Mouse (Mus musculus) embryonic facial prominence, embryonic 14.5 days (tissue): ENCODE results near the gene Agbl2. TPM values are rescaled to one million over a fixed set of nuclear protein-coding genes. Genes with fewer than 3 reads are reported as not detected.

Experiments used
- ATAC-seq: fragments of 200-750 bp; cut with Nextera tagmentation; 2 replicates; pipeline ENCODE4 v1.8.0; 2017; ENCODE audit warnings: low read depth, moderate number of reproducible peaks, moderate TSS enrichment
- DNase-seq: peaks from one replicate; pipeline ENCODE4 v3.0.0-alpha.2; 2015; ENCODE audit warnings: low spot score
- H3K27ac ChIP-seq: fragments of 300-500 bp; sonication (generic); replicated peaks from 2 replicates; pipeline ENCODE4 v1.5.1; 2014; ENCODE audit warnings: low read depth, mild to moderate bottlenecking, low read length, moderate library complexity
- H3K27me3 ChIP-seq: fragments of 300-500 bp; sonication (generic); replicated peaks from 2 replicates; pipeline ENCODE4 v1.6.1; 2014; ENCODE audit warnings: low read length; ENCODE audit not compliant: control insufficient read depth, insufficient read depth
- H3K36me3 ChIP-seq: fragments of 300-500 bp; sonication (generic); 2 replicates; pipeline ENCODE4 v1.6.1; 2014; ENCODE audit warnings: low read length, mixed read lengths; ENCODE audit not compliant: control insufficient read depth, insufficient read depth
- H3K4me1 ChIP-seq: fragments of 300-500 bp; sonication (generic); 2 replicates; pipeline ENCODE4 v1.6.1; 2014; ENCODE audit warnings: antibody characterized with exemption, low read length; ENCODE audit not compliant: control insufficient read depth, insufficient read depth
- H3K4me2 ChIP-seq: fragments of 300-500 bp; sonication (generic); 2 replicates; pipeline ENCODE4 v1.6.1; 2014; ENCODE audit warnings: low read depth, mild to moderate bottlenecking, low read length, moderate library complexity, mixed read lengths
- H3K4me3 ChIP-seq: fragments of 300-500 bp; sonication (generic); 2 replicates; pipeline ENCODE4 v1.5.1; 2014; ENCODE audit warnings: low read depth, mild to moderate bottlenecking, low read length
- H3K9ac ChIP-seq: fragments of 300-500 bp; sonication (generic); 2 replicates; pipeline ENCODE4 v1.6.1; 2014; ENCODE audit warnings: low read depth, mild to moderate bottlenecking, low read length, moderate library complexity, mixed read lengths
- H3K9me3 ChIP-seq: fragments of 300-500 bp; sonication (generic); 2 replicates; pipeline ENCODE4 v1.6.1; 2016; ENCODE audit warnings: low read length; ENCODE audit not compliant: control insufficient read depth
- WGBS: fragments of 180-500 bp; shearing (Covaris S2); extraction: QIAGEN DNeasy Blood & Tissue Kit; methylation state at CpG from one replicate; pipeline ENCODE4 v1.1.7; 2014; 5-methylcytosine and 5-hydroxymethylcytosine counted together
- polyA plus RNA-seq: library from polyadenylated mRNA; unstranded; fragments of >200 nt; fragmentation: Nextera tagmentation; extraction: Ambion mirVana; gene quantifications from 2 replicates; pipeline ENCODE4 v1.2.1, GENCODE M21; 2014

Agbl2 gene
- 1.7 and 2.8 TPM in 2 replicates for polyA plus RNA-seq

DNA sequence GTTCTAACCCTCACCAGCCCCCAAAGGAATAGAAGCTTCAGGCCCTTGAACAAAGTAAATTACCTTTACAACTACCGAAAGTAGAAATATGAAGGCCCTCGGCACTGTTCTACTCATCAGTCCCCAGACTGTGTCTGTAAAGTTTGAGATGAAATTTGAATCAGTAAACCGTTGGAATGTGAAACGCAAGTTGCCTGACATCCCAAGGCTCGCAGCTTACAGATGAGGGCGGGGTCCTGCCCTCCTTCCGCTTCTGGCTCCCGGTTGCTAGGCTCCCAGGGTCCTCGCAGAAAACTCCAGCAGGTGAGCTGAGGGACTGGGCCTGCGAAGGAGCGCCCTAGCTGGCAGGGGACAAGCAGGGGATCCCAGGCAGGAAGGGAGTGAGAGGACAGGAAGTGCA lies at the start of gene Agbl2:
TSS of gene Agbl2 (plus strand) at position 270 of the 400 bp plus-strand sequence.
- peaks cover 36% of the 10 kb centered on the region for H3K36me3 ChIP-seq
- WGBS: under 1% methylated on average over 11 of the region's 11 CpGs
- no peak within 1 kb of the TSS for H3K27ac ChIP-seq
- peak within 1 kb of the TSS; percentile 49 for H3K4me3 ChIP-seq
- DNase-seq: peak; percentile 69
- H3K9me3 ChIP-seq: no peaks in the 10 kb centered on the region
- peaks cover 11% of the 10 kb centered on the region for H3K4me1 ChIP-seq
- H3K4me2 ChIP-seq: peak within 1 kb of the TSS; percentile 91
- peak within 1 kb of the TSS; percentile 60 for H3K9ac ChIP-seq
- ATAC-seq: peak; percentile 90
- peaks cover 7% of the 10 kb centered on the region; the same call in 1 of the 2 replicates for H3K27me3 ChIP-seq

DNA sequence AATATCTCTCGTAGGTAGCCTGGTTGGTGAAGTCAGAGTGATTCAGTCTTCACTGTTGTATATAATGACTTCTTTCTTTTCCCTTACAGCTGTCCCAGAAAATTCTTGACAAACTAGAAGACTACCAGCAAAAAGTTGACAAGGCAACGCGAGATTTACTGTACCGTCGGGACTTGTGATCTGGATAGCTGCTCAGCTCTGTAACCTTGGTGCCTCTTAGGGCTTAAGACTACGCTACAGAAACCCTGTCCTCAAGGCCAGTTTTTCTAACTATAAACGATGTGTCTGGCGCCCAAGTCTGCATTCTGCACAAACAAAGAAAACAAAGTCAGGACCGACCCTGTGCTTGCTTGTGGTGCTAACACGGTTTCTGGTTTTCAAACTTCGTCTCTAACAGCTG lies 47.2 kb upstream of the Agbl2 start:
- Histone ChIP-seq H3K9ac (no peak overlapping the region), H3K27me3 (no peaks in the 10 kb centered on the region), H3K4me3 (no peak overlapping the region), H3K4me1 (no peaks in the 10 kb centered on the region), H3K9me3 (no peaks in the 10 kb centered on the region), H3K27ac (no peak overlapping the region), H3K36me3 (peaks cover 74% of the 10 kb centered on the region), H3K4me2 (no peak overlapping the region)
- ATAC-seq (no peak), DNase-seq (no peak)
- 92% methylated on average over 11 of the region's 11 CpGs for WGBS

DNA sequence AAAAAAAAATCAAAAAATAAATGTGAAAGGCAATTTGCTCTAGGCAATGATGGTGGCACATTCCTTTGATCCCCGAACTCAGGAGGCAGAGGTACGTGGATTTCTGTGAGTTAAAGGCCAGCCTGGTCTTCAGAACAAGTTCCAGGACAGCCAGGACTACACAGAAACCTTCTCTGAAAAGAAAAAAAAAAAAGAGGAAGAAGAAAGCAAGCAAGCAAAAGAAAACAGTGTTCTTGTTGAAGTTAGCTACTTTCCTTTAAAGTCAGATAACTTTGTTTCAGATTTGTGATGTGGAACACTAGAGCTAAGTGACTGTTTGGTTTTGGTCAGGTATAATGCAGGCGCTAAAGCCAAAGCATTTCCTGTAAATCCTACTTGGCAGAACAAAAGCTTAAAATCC lies 43.7 kb upstream of the Agbl2 start:
- Histone ChIP-seq H3K9ac (no peak overlapping the region), H3K4me2 (no peak overlapping the region), H3K4me3 (no peak overlapping the region), H3K4me1 (no peaks in the 10 kb centered on the region), H3K9me3 (no peaks in the 10 kb centered on the region), H3K36me3 (peaks cover 41% of the 10 kb centered on the region), H3K27me3 (no peaks in the 10 kb centered on the region), H3K27ac (no peak overlapping the region)
- DNase-seq (no peak), ATAC-seq (no peak)
- WGBS: 88% methylated on average over 3 of the region's 3 CpGs

DNA sequence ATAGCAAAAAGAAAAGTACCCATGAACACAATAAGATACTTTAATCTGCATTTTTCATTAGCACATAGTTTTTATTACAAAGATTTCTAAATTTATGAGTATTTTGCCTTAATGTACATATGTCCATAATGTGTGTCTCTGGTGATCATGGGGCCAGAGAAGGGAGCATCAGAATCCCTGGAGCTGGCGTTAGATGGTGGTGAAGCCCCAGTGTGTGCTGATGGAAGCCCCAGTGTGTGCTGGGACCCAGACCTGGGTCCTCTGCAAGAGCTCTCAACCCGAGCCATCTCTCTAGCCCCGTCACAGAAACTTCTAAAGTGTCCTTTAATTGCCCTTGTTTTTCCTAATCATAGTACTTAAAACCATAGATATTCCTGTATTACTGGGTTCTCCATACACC lies 43.2 kb upstream of the Agbl2 start:
- no peak for ATAC-seq
- 75% methylated on average over 3 of the region's 3 CpGs for WGBS

DNA sequence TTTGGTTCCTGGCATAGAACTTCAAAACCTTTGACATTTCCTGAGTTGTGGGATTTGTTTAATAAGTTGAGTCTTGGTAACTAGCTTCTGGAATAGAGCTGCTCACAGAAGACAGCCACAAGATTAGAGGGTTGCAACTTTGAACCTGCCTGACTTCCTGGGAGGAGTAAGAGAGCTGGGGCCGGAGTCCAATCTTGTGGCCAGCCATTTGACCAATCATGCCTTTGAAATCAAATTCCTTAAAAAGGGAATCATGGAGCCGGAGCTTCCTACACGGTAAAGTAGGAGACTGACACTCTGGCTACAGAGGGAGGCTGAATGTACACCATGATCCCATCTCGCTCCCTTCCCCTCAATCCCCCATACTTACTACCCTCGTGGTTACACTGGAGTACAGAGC lies 42.6 kb upstream of the Agbl2 start:
- WGBS: 76% methylated on average over 5 of the region's 5 CpGs
- no peak for ATAC-seq

More for the DNA sequence above, 43.2 kb upstream of the Agbl2 start:
- H3K4me1 ChIP-seq: no peaks in the 10 kb centered on the region
- peaks cover 36% of the 10 kb centered on the region for H3K36me3 ChIP-seq
- no peaks in the 10 kb centered on the region for H3K9me3 ChIP-seq
- H3K4me3 ChIP-seq: no peak overlapping the region
- H3K9ac ChIP-seq: no peak overlapping the region
- no peak for DNase-seq
- H3K27me3 ChIP-seq: no peaks in the 10 kb centered on the region
- no peak overlapping the region for H3K27ac ChIP-seq
- H3K4me2 ChIP-seq: no peak overlapping the region

DNA sequence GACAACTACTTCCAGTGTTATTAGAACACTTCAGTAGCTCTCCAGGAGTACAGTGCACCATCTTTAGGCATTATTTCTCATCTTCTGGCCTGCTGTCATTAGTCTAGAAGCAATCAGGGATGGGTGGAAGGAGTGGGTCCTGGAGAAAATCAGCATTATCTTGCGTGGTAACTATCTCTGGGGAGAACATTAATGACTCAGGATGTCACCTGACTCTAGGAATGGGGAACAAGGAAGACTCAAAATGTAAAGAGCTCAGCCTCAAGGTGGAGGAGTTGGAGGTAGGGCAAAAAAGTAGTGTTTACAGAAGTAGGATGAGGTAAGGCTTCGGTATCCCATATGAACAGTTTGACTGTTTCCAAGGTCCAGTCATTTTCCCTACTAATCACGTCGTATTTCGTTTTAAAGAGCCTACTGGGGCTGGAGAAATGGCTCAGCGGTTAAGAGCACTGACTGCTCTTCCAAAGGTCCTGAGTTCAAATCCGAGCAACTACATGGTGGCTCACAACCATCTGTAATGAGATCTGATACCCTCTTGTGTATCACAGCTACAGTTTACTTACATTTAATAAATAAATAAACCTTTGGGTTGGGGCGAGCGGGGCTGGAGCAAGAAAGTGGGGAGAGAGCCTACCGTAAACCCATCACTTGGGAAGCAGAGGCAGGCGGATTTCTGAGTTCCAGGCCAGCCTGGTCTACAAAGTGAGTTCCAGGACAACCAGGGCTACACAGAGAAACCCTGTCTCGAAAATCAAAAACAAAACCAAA lies 38.1 kb upstream of the Agbl2 start:
- H3K36me3 ChIP-seq: peaks cover 23% of the 10 kb centered on the region
- DNase-seq (no peak), ATAC-seq (no peak)
- peak overlapping the region; percentile 54 for H3K9ac ChIP-seq
- peaks cover 14% of the 10 kb centered on the region; the same call in 1 of the 2 replicates for H3K4me1 ChIP-seq
- H3K27me3 ChIP-seq: no peaks in the 10 kb centered on the region
- WGBS: 74% methylated on average over 12 of the region's 12 CpGs
- no peaks in the 10 kb centered on the region for H3K9me3 ChIP-seq
- H3K4me3 ChIP-seq: peak overlapping the region; percentile 98
- H3K4me2 ChIP-seq: peak overlapping the region; percentile 58
- peak overlapping the region; percentile 94 for H3K27ac ChIP-seq

More for the DNA sequence above, 42.6 kb upstream of the Agbl2 start:
- Histone ChIP-seq H3K27ac (no peak overlapping the region), H3K4me2 (no peak overlapping the region), H3K9me3 (no peaks in the 10 kb centered on the region), H3K36me3 (peaks cover 30% of the 10 kb centered on the region), H3K4me3 (no peak overlapping the region), H3K27me3 (no peaks in the 10 kb centered on the region), H3K4me1 (no peaks in the 10 kb centered on the region), H3K9ac (no peak overlapping the region)
- DNase-seq: peak; percentile 54

DNA sequence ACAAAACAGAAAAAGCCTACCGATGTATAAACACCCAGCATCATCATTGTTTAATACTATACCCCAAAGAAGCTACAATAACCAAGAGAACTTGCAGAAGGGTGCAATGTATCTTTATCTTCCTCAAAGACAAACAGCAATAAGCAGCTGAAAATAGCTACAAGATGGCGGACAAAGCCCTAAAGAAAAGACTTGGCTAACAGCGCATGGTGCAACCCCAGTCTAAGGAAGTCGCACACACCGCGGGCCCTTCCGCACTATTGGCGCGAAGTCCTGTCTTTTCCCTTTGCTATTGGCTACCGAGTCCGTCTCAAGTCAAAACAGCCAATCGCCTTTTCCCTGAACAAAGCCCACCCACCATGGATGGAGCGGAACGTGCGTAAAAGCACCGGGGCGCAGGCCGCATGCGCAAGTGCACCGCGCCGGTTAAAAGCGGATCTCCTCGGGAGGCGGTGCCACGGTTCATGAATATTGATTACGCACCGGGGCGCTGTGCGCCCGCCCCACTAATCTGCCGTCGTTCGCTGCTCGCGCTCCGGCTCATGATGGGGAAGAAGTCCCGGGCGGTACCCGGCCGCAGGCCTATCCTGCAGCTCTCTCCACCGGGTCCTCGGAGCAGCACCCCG lies 37.4 kb upstream of the Agbl2 start, which contains the start of gene Fnbp4:
TSS of gene Fnbp4 (plus strand) at position 318 of the 626 bp plus-strand sequence.
- peak within 1 kb of the TSS; percentile 78 for H3K4me2 ChIP-seq

DNA sequence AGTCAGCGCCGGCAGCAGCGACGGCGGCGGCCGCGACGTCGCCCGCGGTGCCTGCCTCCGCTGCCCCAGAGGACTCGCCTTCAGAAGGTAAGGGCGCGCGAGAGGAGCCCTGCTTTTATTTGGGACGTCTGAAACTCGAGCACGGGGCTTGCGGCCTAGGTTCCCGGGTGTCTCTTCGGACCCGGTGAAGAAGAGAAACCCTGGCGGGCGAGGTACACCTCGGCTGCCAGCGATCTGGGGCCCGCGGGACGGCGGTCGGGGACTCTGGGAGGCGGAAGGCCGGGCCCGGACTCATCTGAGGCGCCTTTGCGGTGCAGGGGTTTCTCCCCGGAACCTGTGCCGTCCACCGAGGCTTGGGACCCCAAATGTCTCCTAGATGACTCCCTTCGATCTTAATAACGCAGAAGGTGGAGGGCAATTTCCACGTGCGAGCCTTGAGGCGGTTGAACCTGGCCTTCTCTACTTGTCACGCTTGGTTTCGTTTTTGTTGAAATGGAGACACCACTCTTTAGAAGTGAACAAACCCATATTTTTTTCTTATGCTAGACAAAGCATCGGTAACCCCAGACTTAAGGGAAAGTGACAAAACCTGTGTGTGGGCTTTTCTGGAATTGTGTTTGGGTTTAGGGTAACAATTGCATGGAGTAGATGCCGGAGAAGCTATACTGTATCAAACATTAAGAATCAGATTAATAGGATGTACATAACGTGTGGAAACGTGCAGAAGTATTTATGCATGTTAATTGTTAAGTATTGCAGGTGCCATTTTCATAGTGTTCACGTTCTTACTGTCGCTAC lies 36.6 kb upstream of the Agbl2 start:
- peak; percentile 58 for ATAC-seq
- peak overlapping the region; percentile 98 for H3K27ac ChIP-seq
- peaks cover 14% of the 10 kb centered on the region; the same call in 1 of the 2 replicates for H3K4me1 ChIP-seq
- DNase-seq: peak; percentile 42
- no peaks in the 10 kb centered on the region for H3K9me3 ChIP-seq
- H3K9ac ChIP-seq: peak overlapping the region; percentile 99
- no peaks in the 10 kb centered on the region for H3K27me3 ChIP-seq
- H3K36me3 ChIP-seq: peaks cover 38% of the 10 kb centered on the region
- peak overlapping the region; percentile 78 for H3K4me2 ChIP-seq
- under 1% methylated on average over 52 of the region's 54 CpGs for WGBS
- H3K4me3 ChIP-seq: peak overlapping the region; percentile 98

More for the DNA sequence above, 37.4 kb upstream of the Agbl2 start, which contains the start of gene Fnbp4:
- peak within 1 kb of the TSS; percentile 99 for H3K9ac ChIP-seq
- H3K4me1 ChIP-seq: peaks cover 14% of the 10 kb centered on the region; the same call in 1 of the 2 replicates
- H3K9me3 ChIP-seq: no peaks in the 10 kb centered on the region
- peak within 1 kb of the TSS; percentile 98 for H3K4me3 ChIP-seq
- H3K36me3 ChIP-seq: peaks cover 30% of the 10 kb centered on the region
- WGBS: 0% methylated on average over 44 of the region's 44 CpGs
- peak; percentile 99 for ATAC-seq
- H3K27me3 ChIP-seq: no peaks in the 10 kb centered on the region
- peak within 1 kb of the TSS; percentile 98 for H3K27ac ChIP-seq
- peak; percentile 100 for DNase-seq
